Mouse (Mus musculus) 3134 (cell line): Measurements from ENCODE around the gene Pfdn5.
"Not testable (repeated sequence)": the region's sequence is repeated elsewhere in the genome, so short reads cannot be mapped to it uniquely, and the experiment has no call there.

Source experiments
- DNase-seq: peaks from one replicate; pipeline ENCODE4 v3.0.0-alpha.2; 2011; ENCODE audit warnings: low spot score; ENCODE audit not compliant: insufficient read length; ENCODE audit errors: extremely low read depth

The Pfdn5 gene

GRCm38 (mm10) chr15:102331610-102332015, 5.7 kb downstream of the Pfdn5 start, which contains the start of gene Myg1:
Myg1 (plus strand) TSS chr15:102331709.
- peak; percentile 86 for DNase-seq

GRCm38 (mm10) chr15:102335254-102335653, 9.3 kb downstream of the Pfdn5 start:
- no peak for DNase-seq

GRCm38 (mm10) chr15:102335925-102336324, 10.0 kb downstream of the Pfdn5 start:
- not testable (repeated sequence) for DNase-seq

- no peak for DNase-seq
Observed at GRCm38 (mm10) chr15:102336946-102337345, 11.0 kb downstream of the Pfdn5 start.

- DNase-seq, result no peak
Observed at GRCm38 (mm10) chr15:102339612-102340011, 13.7 kb downstream of the Pfdn5 start.

- peak; percentile 32 for DNase-seq
Observed at GRCm38 (mm10) chr15:102341580-102341979, 15.7 kb downstream of the Pfdn5 start.

GRCm38 (mm10) chr15:102344490-102344889, 18.6 kb downstream of the Pfdn5 start:
- DNase-seq, result no peak

- peak; percentile 60 for DNase-seq
Observed at GRCm38 (mm10) chr15:102346444-102346843, 20.5 kb downstream of the Pfdn5 start.

GRCm38 (mm10) chr15:102350138-102350941, 24.4 kb downstream of the Pfdn5 start, which contains the start of gene Aaas:
Aaas (minus strand) TSS chr15:102350771.
- peak; percentile 98 for DNase-seq

GRCm38 (mm10) chr15:102350942-102351291, 25.0 kb downstream of the Pfdn5 start:
- DNase-seq, result no peak

- no peak for DNase-seq
Observed at GRCm38 (mm10) chr15:102352177-102352576, 26.3 kb downstream of the Pfdn5 start.

- no peak for DNase-seq
Observed at GRCm38 (mm10) chr15:102353986-102354385, 28.1 kb downstream of the Pfdn5 start.

- no peak for DNase-seq
Observed at GRCm38 (mm10) chr15:102355134-102355870, 29.4 kb downstream of the Pfdn5 start.

GRCm38 (mm10) chr15:102355871-102356441, 30.0 kb downstream of the Pfdn5 start:
- DNase-seq, result no peak

- DNase-seq, result no peak
Observed at GRCm38 (mm10) chr15:102356501-102357325, 30.8 kb downstream of the Pfdn5 start.

- no peak for DNase-seq
Observed at GRCm38 (mm10) chr15:102358126-102358525, 32.2 kb downstream of the Pfdn5 start.

- DNase-seq, result peak; percentile 65
Observed at GRCm38 (mm10) chr15:102358834-102359233, 32.9 kb downstream of the Pfdn5 start.

GRCm38 (mm10) chr15:102362648-102363047, 36.7 kb downstream of the Pfdn5 start:
- DNase-seq, result no peak

GRCm38 (mm10) chr15:102364678-102365077, 38.8 kb downstream of the Pfdn5 start:
- no peak for DNase-seq

GRCm38 (mm10) chr15:102366238-102366637, 40.3 kb downstream of the Pfdn5 start:
- no peak for DNase-seq
